Mouse (Mus musculus): ENCODE measurements around the gene Kdm2b.
"Not testable (repeated sequence)": the region's sequence is repeated elsewhere in the genome, so short reads cannot be mapped to it uniquely, and the experiment has no call there.

Gene Kdm2b

GRCm38 (mm10) chr5:122985276-122985675 lies 4.3 kb downstream of the Kdm2b start:
- no peak for ATAC-seq (ENCODE audit: insufficient number of reproducible peaks, low FRiP score, low TSS enrichment)

- ATAC-seq (ENCODE audit: insufficient number of reproducible peaks, low FRiP score, low TSS enrichment), result no peak
Measured at GRCm38 (mm10) chr5:122984483-122984882, 5.1 kb downstream of the Kdm2b start.

GRCm38 (mm10) chr5:122978970-122979369 lies 10.7 kb downstream of the Kdm2b start:
- no peak for ATAC-seq (ENCODE audit: insufficient number of reproducible peaks, low FRiP score, low TSS enrichment)

- ATAC-seq (ENCODE audit: insufficient number of reproducible peaks, low FRiP score, low TSS enrichment), result not testable (repeated sequence)
Measured at GRCm38 (mm10) chr5:122974701-122975100, 14.9 kb downstream of the Kdm2b start.

- ATAC-seq (ENCODE audit: insufficient number of reproducible peaks, low FRiP score, low TSS enrichment), result peak; percentile 56; the same call in 1 of the 2 replicates
Measured at GRCm38 (mm10) chr5:122972116-122972515, 17.5 kb downstream of the Kdm2b start.

GRCm38 (mm10) chr5:122971438-122971837 lies 18.2 kb downstream of the Kdm2b start:
- ATAC-seq (ENCODE audit: insufficient number of reproducible peaks, low FRiP score, low TSS enrichment), result no peak

- ATAC-seq (ENCODE audit: insufficient number of reproducible peaks, low FRiP score, low TSS enrichment), result no peak
Measured at GRCm38 (mm10) chr5:122970056-122970455, 19.6 kb downstream of the Kdm2b start.

- ATAC-seq (ENCODE audit: insufficient number of reproducible peaks, low FRiP score, low TSS enrichment), result no peak
Measured at GRCm38 (mm10) chr5:122968322-122968721, 21.3 kb downstream of the Kdm2b start.

- no peak for ATAC-seq (ENCODE audit: insufficient number of reproducible peaks, low FRiP score, low TSS enrichment)
Measured at GRCm38 (mm10) chr5:122965427-122965826, 24.2 kb downstream of the Kdm2b start.

- no peak for ATAC-seq (ENCODE audit: insufficient number of reproducible peaks, low FRiP score, low TSS enrichment)
Measured at GRCm38 (mm10) chr5:122964853-122965252, 24.8 kb downstream of the Kdm2b start.

- no peak for ATAC-seq (ENCODE audit: insufficient number of reproducible peaks, low FRiP score, low TSS enrichment)
Measured at GRCm38 (mm10) chr5:122961905-122962304, 27.7 kb downstream of the Kdm2b start.

- no peak for ATAC-seq (ENCODE audit: insufficient number of reproducible peaks, low FRiP score, low TSS enrichment)
Measured at GRCm38 (mm10) chr5:122959391-122959790, 30.2 kb downstream of the Kdm2b start.

GRCm38 (mm10) chr5:122956059-122956458 lies 33.6 kb downstream of the Kdm2b start:
- no peak for ATAC-seq (ENCODE audit: insufficient number of reproducible peaks, low FRiP score, low TSS enrichment)

- ATAC-seq (ENCODE audit: insufficient number of reproducible peaks, low FRiP score, low TSS enrichment), result peak; percentile 42; the same call in 1 of the 2 replicates
Measured at GRCm38 (mm10) chr5:122951913-122952641, 37.5 kb downstream of the Kdm2b start.

GRCm38 (mm10) chr5:122951056-122951912 lies 38.3 kb downstream of the Kdm2b start:
- 0 out of 2 replicates have a peak, but pooled peaks have one; percentile 39 for ATAC-seq (ENCODE audit: insufficient number of reproducible peaks, low FRiP score, low TSS enrichment)

- peak; percentile 54 for ATAC-seq (ENCODE audit: insufficient number of reproducible peaks, low FRiP score, low TSS enrichment)
Measured at GRCm38 (mm10) chr5:122950329-122950953, 39.2 kb downstream of the Kdm2b start.

- no peak for ATAC-seq (ENCODE audit: insufficient number of reproducible peaks, low FRiP score, low TSS enrichment)
Measured at GRCm38 (mm10) chr5:122949101-122949500, 40.5 kb downstream of the Kdm2b start.

- ATAC-seq (ENCODE audit: insufficient number of reproducible peaks, low FRiP score, low TSS enrichment), result no peak
Measured at GRCm38 (mm10) chr5:122947534-122947933, 42.1 kb downstream of the Kdm2b start.

GRCm38 (mm10) chr5:122938676-122939075 lies 50.9 kb downstream of the Kdm2b start:
- no peak for ATAC-seq (ENCODE audit: insufficient number of reproducible peaks, low FRiP score, low TSS enrichment)

- no peak for ATAC-seq (ENCODE audit: insufficient number of reproducible peaks, low FRiP score, low TSS enrichment)
Measured at GRCm38 (mm10) chr5:122937958-122938540, 51.6 kb downstream of the Kdm2b start.

All from cerebellum, adult (tissue).